Comparison of ENCODE assay signal across 22 mouse cellular contexts in genomic region chr2:6497636-6498035, GRCm38 (mm10).
"Had no signal": no experiment of that assay in that cellular context is flagged by ENCODE, and none has a peak within 500 bp of the region (broad histone marks: within the 10 kb centered on the region; RNA-seq: fewer than 3 reads in every experiment).

No protein-coding gene starts in this region.

- H3K4me3 ChIP-seq: left cerebral cortex, adult 2 months; limb, embryonic 13.5 days; liver, embryonic 12.5 days; liver, embryonic 15.5 days; lung, embryonic 15.5 days; megakaryocyte, embryonic 14.5 days; midbrain, embryonic 12.5 days; stomach, embryonic 15.5 days had no signal

- H3K9me3 ChIP-seq: limb, embryonic 13.5 days; liver, embryonic 15.5 days; lung, embryonic 15.5 days; megakaryocyte, embryonic 14.5 days; midbrain, embryonic 12.5 days; stomach, embryonic 15.5 days had no signal

- H3K27me3 ChIP-seq: limb, embryonic 13.5 days; liver, embryonic 12.5 days; liver, embryonic 15.5 days; lung, embryonic 15.5 days; midbrain, embryonic 12.5 days; stomach, embryonic 15.5 days had no signal

- H3K4me1 ChIP-seq: liver, embryonic 12.5 days; liver, embryonic 15.5 days; lung, embryonic 15.5 days; midbrain, embryonic 12.5 days; stomach, embryonic 15.5 days had no signal

- H3K27ac ChIP-seq: kidney, postnatal 0 days; left cerebral cortex, adult 2 months; limb, embryonic 13.5 days; liver, embryonic 12.5 days; liver, embryonic 15.5 days; lung, embryonic 15.5 days; midbrain, embryonic 12.5 days; stomach, embryonic 15.5 days had no signal

- H3K9ac ChIP-seq: limb, embryonic 13.5 days; liver, embryonic 12.5 days; liver, embryonic 15.5 days; lung, embryonic 15.5 days; midbrain, embryonic 12.5 days; stomach, embryonic 15.5 days had no signal

- ATAC-seq: intestine, postnatal 0 days; liver, embryonic 12.5 days had no signal

- DNase-seq: kidney, adult 2 months; kidney, postnatal 25 days; layer of hippocampus, postnatal 36 days; liver; lung, adult 18-20 months; lung, postnatal 10 days; lung, postnatal 36 days; right cerebral cortex, postnatal 25 days; spleen, adult 18-20 months; thymus, adult 2 months; thymus, postnatal 14 days; thymus, postnatal 4 days had no signal

- H3K36me3 ChIP-seq: limb, embryonic 13.5 days; liver, embryonic 12.5 days; liver, embryonic 15.5 days; lung, embryonic 15.5 days; midbrain, embryonic 12.5 days; stomach, embryonic 15.5 days had no signal

- H3K4me2 ChIP-seq: limb, embryonic 13.5 days; liver, embryonic 12.5 days; liver, embryonic 15.5 days; lung, embryonic 15.5 days; midbrain, embryonic 12.5 days; stomach, embryonic 15.5 days had no signal
